Mouse (Mus musculus): ENCODE data around the gene Tsr3. TPM values are rescaled to one million over a fixed set of nuclear protein-coding genes. Genes with fewer than 3 reads are reported as not detected.
A peak's percentile ranks its signal among the peaks of the same experiment; 100 is the strongest.
"Not testable (repeated sequence)": the region's sequence is repeated elsewhere in the genome, so short reads cannot be mapped to it uniquely, and the experiment has no call there.

Gene Tsr3
- 74.6 and 80.4 TPM in 2 replicates for polyA plus RNA-seq (2016; fragmentation: Nextera tagmentation; extraction: Ambion mirVana)

DNA sequence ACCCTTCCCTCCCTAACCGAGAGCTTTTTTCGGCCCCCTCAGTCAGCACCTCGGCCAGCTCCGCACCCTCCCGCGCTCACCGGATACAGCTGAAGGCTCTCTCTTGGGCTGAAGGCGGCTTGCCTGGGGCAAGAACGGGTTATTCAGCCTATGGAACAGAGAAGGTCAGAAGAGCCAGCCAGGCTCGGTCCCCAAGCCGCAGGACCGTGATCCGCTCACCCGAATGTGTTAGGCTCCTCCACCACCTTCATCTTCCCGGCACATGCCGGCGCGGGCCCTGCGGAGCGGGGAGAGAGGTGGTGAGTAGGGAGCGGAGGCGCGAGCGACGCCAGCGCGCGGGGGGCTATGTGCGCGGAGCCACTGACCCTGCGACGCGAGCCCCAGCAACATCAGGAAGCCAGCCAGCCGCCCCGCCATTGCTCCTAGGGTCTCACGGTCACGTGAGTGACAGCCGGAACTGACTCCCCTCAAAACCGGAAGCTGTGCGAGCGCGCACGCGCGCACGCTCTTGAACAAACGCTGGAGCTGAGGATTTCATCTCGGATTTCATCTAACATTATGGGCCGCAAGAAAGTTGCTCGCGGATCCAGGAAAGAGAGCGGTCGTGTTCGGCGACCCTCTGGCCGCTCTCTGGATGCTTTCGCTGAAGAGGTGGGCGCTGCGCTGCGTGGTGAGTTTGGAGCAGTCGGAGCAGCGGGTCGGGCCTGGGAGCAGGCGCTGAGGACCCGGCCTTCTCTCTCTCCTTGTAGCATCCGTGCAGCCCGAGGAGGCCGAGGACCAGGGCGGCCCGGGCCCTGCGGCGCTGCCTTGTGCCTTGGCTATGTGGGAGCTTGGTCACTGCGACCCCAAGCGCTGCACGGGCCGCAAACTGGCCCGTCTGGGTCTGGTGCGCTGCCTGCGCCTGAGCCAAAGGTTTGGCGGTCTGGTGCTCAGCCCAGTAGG is at the start of gene Tsr3, which contains the start of gene Gnptg:
Tsr3 (plus strand) TSS at position 476 of the 942 bp plus-strand sequence.
Gnptg (minus strand) TSS at position 430 of the 942 bp plus-strand sequence.
- H3K36me3 ChIP-seq = peaks cover 62% of the 10 kb centered on the region
- no peaks in the 10 kb centered on the region for H3K9me3 ChIP-seq (replicated peaks)
- peak within 1 kb of the TSS; percentile 99 for H3K4me3 ChIP-seq
- DNase-seq (ENCODE audit: low spot score) = peak; percentile 88
- peaks cover 23% of the 10 kb centered on the region for H3K4me1 ChIP-seq
- peak within 1 kb of the TSS; percentile 91 for H3K27ac ChIP-seq (replicated peaks)
- under 1% methylated on average over 80 of the region's 80 CpGs for WGBS
- H3K27me3 ChIP-seq (ENCODE audit: low read depth, poor library complexity, severe bottlenecking) = no peaks in the 10 kb centered on the region

DNA sequence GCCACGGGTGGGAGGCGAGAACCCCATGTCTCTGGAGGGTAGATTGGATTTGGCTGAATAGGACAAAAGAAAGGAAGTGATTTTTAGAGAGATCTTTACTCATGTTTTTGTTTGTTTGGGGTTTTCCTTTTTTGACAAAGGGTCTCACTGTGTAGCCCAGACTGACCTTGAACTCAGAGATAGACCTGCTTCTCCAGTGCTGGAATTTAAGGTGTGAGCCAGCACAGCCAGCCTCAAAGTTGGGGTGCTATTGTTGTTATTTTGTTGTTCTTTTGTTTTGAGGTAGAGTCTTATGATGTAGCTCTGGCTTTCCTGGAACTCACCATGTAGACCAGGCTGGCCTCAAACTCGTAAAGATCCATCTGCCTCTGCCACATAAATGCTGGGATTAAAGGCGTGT is 37.6 kb upstream of the Tsr3 start:
- Histone ChIP-seq H3K27me3 (ENCODE audit: low read depth, poor library complexity, severe bottlenecking) (no peaks in the 10 kb centered on the region), H3K4me3 (no peak overlapping the region), H3K36me3 (peaks cover 85% of the 10 kb centered on the region), H3K4me1 (no peaks in the 10 kb centered on the region), H3K9me3 (replicated peaks) (no peaks in the 10 kb centered on the region), H3K27ac (replicated peaks) (no peak overlapping the region)
- DNase-seq (ENCODE audit: low spot score) = no peak
- WGBS = 96% methylated on average over 4 of the region's 4 CpGs

GRCm38 (mm10) chr17:25210006-25210405 is 30.0 kb upstream of the Tsr3 start:
- Histone ChIP-seq H3K27ac (replicated peaks) (no peak overlapping the region), H3K4me3 (no peak overlapping the region), H3K36me3 (peaks cover 96% of the 10 kb centered on the region), H3K27me3 (ENCODE audit: low read depth, poor library complexity, severe bottlenecking) (no peaks in the 10 kb centered on the region), H3K4me1 (no peaks in the 10 kb centered on the region), H3K9me3 (replicated peaks) (no peaks in the 10 kb centered on the region)
- 94% methylated on average over 4 of the region's 4 CpGs for WGBS
- DNase-seq (ENCODE audit: low spot score) = no peak

- no peak for DNase-seq (ENCODE audit: low spot score)
- H3K36me3 ChIP-seq = peaks cover 96% of the 10 kb centered on the region
- 91% methylated on average over 15 of the region's 15 CpGs for WGBS
Measured at GRCm38 (mm10) chr17:25210680-25211466, 29.1 kb upstream of the Tsr3 start.

DNA sequence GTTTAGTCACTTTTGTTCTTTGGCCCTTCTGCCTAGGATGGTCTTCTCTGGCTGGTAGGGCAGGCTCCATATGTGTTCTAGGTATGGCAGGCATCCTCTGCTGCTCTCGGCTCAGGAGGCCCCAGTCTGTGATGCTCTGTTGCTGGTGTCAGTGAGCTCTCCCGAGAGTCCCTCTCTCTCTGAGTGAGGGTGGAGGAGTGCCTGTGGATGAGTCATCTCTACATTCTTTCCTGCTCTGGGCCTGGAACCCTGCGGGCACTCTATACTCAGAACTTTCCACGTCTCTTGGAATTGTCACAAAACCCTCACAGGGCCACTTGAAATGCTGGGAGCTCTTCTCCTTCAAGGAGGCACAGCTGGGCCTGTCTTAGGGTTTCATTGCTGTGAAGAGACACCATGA is 28.3 kb upstream of the Tsr3 start:
- H3K27ac ChIP-seq (replicated peaks) = no peak overlapping the region
- WGBS = 90% methylated on average over 4 of the region's 4 CpGs
- no peak for DNase-seq (ENCODE audit: low spot score)

More at GRCm38 (mm10) chr17:25210680-25211466, 29.1 kb upstream of the Tsr3 start:
- H3K4me3 ChIP-seq = no peak overlapping the region
- no peaks in the 10 kb centered on the region for H3K27me3 ChIP-seq (ENCODE audit: low read depth, poor library complexity, severe bottlenecking)
- no peaks in the 10 kb centered on the region for H3K4me1 ChIP-seq
- no peak overlapping the region for H3K27ac ChIP-seq (replicated peaks)
- no peaks in the 10 kb centered on the region for H3K9me3 ChIP-seq (replicated peaks)

GRCm38 (mm10) chr17:25215431-25215830 is 24.5 kb upstream of the Tsr3 start:
- Histone ChIP-seq H3K27me3 (ENCODE audit: low read depth, poor library complexity, severe bottlenecking) (no peaks in the 10 kb centered on the region), H3K27ac (replicated peaks) (no peak overlapping the region), H3K9me3 (replicated peaks) (no peaks in the 10 kb centered on the region), H3K36me3 (peaks cover 71% of the 10 kb centered on the region), H3K4me1 (no peaks in the 10 kb centered on the region), H3K4me3 (no peak overlapping the region)
- DNase-seq (ENCODE audit: low spot score) = no peak
- WGBS = 93% methylated on average over 3 of the region's 3 CpGs

More for the DNA sequence above, 28.3 kb upstream of the Tsr3 start:
- H3K27me3 ChIP-seq (ENCODE audit: low read depth, poor library complexity, severe bottlenecking) = no peaks in the 10 kb centered on the region
- peaks cover 96% of the 10 kb centered on the region for H3K36me3 ChIP-seq
- no peaks in the 10 kb centered on the region for H3K4me1 ChIP-seq
- no peaks in the 10 kb centered on the region for H3K9me3 ChIP-seq (replicated peaks)
- no peak overlapping the region for H3K4me3 ChIP-seq

DNA sequence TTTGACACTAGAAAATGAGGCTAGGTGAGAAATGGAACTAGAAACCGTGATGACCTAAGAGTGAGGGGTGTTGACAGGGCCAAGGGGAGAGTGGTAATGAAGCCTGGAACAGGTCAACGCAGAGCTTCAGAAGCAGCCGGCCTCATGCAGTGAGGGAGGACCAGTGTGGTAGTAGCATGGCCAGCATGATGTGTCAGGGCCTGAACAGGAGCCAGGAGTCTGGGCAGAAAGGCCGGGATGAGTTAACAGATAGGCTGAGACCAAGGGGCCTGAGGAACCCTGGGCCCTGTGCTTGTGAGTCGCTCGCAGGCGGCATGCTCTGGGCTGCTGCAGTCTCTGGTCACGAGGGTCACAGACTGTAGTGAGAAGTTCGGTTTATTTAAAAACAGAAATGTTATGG is 21.0 kb upstream of the Tsr3 start:
- no peak for DNase-seq (ENCODE audit: low spot score)
- peaks cover 40% of the 10 kb centered on the region for H3K36me3 ChIP-seq
- H3K4me1 ChIP-seq = peaks cover 20% of the 10 kb centered on the region
- H3K27me3 ChIP-seq (ENCODE audit: low read depth, poor library complexity, severe bottlenecking) = peaks cover 13% of the 10 kb centered on the region
- H3K4me3 ChIP-seq = no peak overlapping the region
- H3K27ac ChIP-seq (replicated peaks) = no peak overlapping the region
- no peaks in the 10 kb centered on the region for H3K9me3 ChIP-seq (replicated peaks)
- 89% methylated on average over 9 of the region's 9 CpGs for WGBS

DNA sequence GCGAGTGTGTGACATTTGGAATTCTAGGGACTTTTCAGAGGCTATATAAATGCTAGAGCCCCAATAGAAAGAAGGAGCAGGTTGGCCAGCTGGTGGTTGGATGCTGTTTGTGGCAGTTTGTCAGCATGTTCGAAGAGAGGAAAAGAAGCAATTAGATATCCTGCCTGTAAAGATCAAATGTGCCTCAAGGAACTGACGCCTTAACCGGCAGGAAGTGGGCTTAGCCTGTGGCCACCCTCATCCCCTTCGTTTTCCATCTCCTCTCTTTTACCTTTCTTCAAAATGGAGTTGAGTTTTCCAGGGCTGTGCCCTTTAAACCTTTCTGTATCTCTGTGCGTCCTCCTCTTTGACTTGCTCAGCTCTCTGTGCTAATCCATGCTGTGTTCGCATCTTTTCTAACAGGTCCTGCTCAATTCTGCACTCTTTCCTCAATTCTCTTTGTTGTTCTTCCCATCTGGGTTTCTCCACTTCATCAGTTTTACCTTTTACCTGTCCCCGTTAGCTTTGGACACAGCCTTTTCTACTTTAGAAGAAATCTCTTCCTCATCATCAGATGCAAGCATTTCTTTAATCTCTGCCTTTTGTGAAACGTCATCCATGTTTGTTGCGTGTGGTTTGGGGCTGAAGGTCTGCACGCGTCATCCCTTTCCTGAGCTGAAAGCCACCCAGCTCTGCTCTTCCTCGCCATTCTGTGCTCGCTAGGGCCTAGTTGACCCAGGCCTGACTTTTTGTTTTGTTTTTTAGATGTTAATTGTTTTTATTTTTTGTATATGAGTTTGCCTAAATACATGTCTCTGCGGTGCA is 20.3 kb upstream of the Tsr3 start:
- peaks cover 20% of the 10 kb centered on the region for H3K4me1 ChIP-seq
- 90% methylated on average over 15 of the region's 15 CpGs for WGBS
- H3K4me3 ChIP-seq = no peak overlapping the region
- DNase-seq (ENCODE audit: low spot score) = no peak
- peaks cover 13% of the 10 kb centered on the region for H3K27me3 ChIP-seq (ENCODE audit: low read depth, poor library complexity, severe bottlenecking)
- no peak overlapping the region for H3K27ac ChIP-seq (replicated peaks)
- peaks cover 33% of the 10 kb centered on the region for H3K36me3 ChIP-seq
- no peaks in the 10 kb centered on the region for H3K9me3 ChIP-seq (replicated peaks)

GRCm38 (mm10) chr17:25220746-25221145 is 19.2 kb upstream of the Tsr3 start:
- Histone ChIP-seq H3K27ac (replicated peaks) (no peak overlapping the region), H3K36me3 (peaks cover 27% of the 10 kb centered on the region), H3K27me3 (ENCODE audit: low read depth, poor library complexity, severe bottlenecking) (peaks cover 13% of the 10 kb centered on the region), H3K4me3 (0 out of 2 replicates have a peak overlapping the region, but pooled peaks have one; percentile 60), H3K4me1 (peaks cover 20% of the 10 kb centered on the region), H3K9me3 (replicated peaks) (no peaks in the 10 kb centered on the region)
- no peak for DNase-seq (ENCODE audit: low spot score)
- WGBS = 90% methylated on average over 1 of the region's 1 CpGs

DNA sequence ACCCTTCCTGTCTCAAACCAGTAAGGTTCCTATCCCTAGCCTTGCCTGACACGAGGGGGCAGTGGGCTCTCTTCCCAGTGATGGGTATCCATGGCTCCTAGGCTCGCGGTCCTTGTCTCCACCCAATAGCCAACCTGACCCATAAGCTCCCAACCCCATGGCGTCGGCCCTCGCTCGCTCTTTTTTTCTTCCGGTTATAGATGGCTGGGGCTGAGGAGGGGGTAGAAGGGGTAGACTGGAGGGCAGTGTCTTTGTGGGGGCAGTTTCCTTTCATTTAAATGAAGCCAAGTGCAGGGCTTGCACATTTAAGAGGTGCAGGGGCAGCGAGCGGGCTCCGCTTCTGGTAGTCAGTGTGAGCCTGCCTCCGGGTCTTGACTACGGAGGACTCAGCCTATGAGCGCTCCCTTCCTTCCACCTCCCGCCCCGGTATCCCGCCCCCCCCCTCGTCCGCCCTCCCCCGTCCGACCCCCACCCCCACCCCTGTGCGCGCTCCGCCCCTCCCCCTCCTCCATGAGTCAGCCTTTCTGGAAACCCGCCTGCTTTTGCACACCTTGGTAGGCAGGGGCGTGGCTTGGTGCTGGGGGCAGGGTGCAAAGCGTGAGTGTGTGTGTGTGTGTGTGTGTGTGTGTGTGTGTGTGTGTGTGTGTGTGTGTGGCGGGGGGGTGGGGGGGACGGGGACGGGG is 18.0 kb upstream of the Tsr3 start:
- peak overlapping the region; percentile 77 for H3K27ac ChIP-seq (replicated peaks)
- peaks cover 13% of the 10 kb centered on the region for H3K27me3 ChIP-seq (ENCODE audit: low read depth, poor library complexity, severe bottlenecking)
- H3K4me1 ChIP-seq = peaks cover 20% of the 10 kb centered on the region
- peaks cover 22% of the 10 kb centered on the region for H3K36me3 ChIP-seq
- WGBS = under 1% methylated on average over 17 of the region's 30 CpGs
- peak overlapping the region; percentile 60 for H3K4me3 ChIP-seq
- peak; percentile 62 for DNase-seq (ENCODE audit: low spot score)
- no peaks in the 10 kb centered on the region for H3K9me3 ChIP-seq (replicated peaks)

DNA sequence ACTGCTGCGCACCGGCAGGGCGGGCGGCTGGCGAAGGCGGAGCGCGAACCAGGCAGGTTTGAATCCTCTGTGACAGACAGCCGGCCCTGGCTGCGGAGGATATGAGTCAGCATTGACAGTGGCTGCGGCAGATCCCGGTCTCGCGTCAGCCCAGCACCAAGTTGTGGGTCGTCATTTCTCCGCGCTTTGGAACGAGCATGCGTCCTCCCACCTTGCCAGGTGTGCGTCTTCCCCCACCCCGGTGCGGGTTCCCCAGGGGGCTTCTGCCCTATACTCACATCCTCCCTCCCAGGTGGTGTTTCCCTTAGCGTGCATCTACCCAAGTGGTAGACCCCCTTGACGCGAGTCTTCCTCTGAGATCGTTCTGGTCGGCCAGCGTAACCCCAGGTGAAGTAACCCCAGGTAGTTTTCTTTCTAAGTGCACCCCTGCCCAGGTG is 17.4 kb upstream of the Tsr3 start:
- H3K27me3 ChIP-seq (ENCODE audit: low read depth, poor library complexity, severe bottlenecking) = peaks cover 13% of the 10 kb centered on the region
- not testable (repeated sequence) for H3K9me3 ChIP-seq (replicated peaks); H3K27ac ChIP-seq (replicated peaks); DNase-seq (ENCODE audit: low spot score)
- H3K4me3 ChIP-seq = peak overlapping the region; percentile 60
- WGBS = 9% methylated on average over 16 of the region's 28 CpGs
- H3K36me3 ChIP-seq = peaks cover 22% of the 10 kb centered on the region
- peaks cover 20% of the 10 kb centered on the region for H3K4me1 ChIP-seq
